Mouse (Mus musculus): ENCODE results near the gene Dph5.

- no peak for TF ChIP-seq CTCF (IDR thresholded peaks at IDR 0.05; ENCODE audit: control insufficient read depth, insufficient read depth, low read length)
- no peak for TF ChIP-seq POLR2A (IDR thresholded peaks at IDR 0.05; ENCODE audit: borderline replicate concordance, control insufficient read depth, low read depth, low read length)
These were observed 18.3 kb upstream of the Dph5 start for GRCm38 (mm10) chr3:115869360-115869759.
